Mouse (Mus musculus): Measurements from ENCODE around the gene Nktr. TPM values are rescaled to one million over a fixed set of nuclear protein-coding genes. Genes with fewer than 3 reads are reported as not detected.

The Nktr gene
- polyA plus RNA-seq, 1 experiment from 2014 or later: 46.3 TPM

DNA sequence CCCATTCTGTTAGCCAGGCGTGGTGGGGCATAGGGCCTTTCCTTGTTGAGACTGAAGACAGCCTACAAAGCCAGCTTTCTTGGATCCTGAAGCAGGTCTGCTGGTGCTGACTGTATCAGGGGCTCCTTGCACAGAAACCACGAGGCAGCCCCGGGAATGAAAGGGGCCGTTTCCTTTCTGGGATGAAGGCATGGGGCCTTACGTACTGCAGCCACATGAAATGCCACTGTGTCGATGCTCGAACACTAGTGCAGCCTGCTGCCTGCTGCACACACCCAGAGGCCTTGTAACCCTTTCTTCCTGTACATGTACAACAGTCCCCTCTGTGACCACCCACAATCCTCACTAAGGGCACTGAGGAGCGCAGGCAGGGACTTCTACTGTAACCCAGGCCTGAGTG is 37.8 kb upstream of the Nktr start:
- 73% methylated on average over 8 of the region's 8 CpGs for WGBS

GRCm38 (mm10) chr9:121682037-121682680 is 36.8 kb upstream of the Nktr start:
- Histone ChIP-seq H3K9me3 (ENCODE audit: control insufficient read depth, low read length) (no peaks in the 10 kb centered on the region), H3K36me3 (ENCODE audit: control insufficient read depth, insufficient read depth, low read length) (no peaks in the 10 kb centered on the region), H3K4me2 (ENCODE audit: low read depth, low read length) (no peak overlapping the region), H3K4me3 (ENCODE audit: low read length) (no peak overlapping the region), H3K4me1 (ENCODE audit: control insufficient read depth, insufficient read depth, low read length) (peaks cover 4% of the 10 kb centered on the region), H3K9ac (ENCODE audit: low read depth, low read length) (no peak overlapping the region), H3K27me3 (replicated peaks; ENCODE audit: control insufficient read depth, insufficient read depth, low read length) (no peaks in the 10 kb centered on the region), H3K27ac (ENCODE audit: low read length) (no peak overlapping the region)
- ATAC-seq: no peak
- WGBS: 79% methylated on average over 18 of the region's 18 CpGs

More for the DNA sequence above, 37.8 kb upstream of the Nktr start:
- Histone ChIP-seq H3K27me3 (replicated peaks; ENCODE audit: control insufficient read depth, insufficient read depth, low read length) (no peaks in the 10 kb centered on the region), H3K27ac (ENCODE audit: low read length) (no peak overlapping the region), H3K9me3 (ENCODE audit: control insufficient read depth, low read length) (no peaks in the 10 kb centered on the region), H3K4me3 (ENCODE audit: low read length) (no peak overlapping the region), H3K9ac (ENCODE audit: low read depth, low read length) (no peak overlapping the region), H3K36me3 (ENCODE audit: control insufficient read depth, insufficient read depth, low read length) (no peaks in the 10 kb centered on the region), H3K4me1 (ENCODE audit: control insufficient read depth, insufficient read depth, low read length) (peaks cover 8% of the 10 kb centered on the region), H3K4me2 (ENCODE audit: low read depth, low read length) (no peak overlapping the region)
- ATAC-seq: no peak

GRCm38 (mm10) chr9:121684702-121685101 is 34.3 kb upstream of the Nktr start:
- H3K9ac ChIP-seq (ENCODE audit: low read depth, low read length): no peak overlapping the region
- H3K36me3 ChIP-seq (ENCODE audit: control insufficient read depth, insufficient read depth, low read length): 0 out of 2 replicates have a peak, but pooled peaks cover 5% of the 10 kb centered on the region
- WGBS: 69% methylated on average over 7 of the region's 7 CpGs
- no peak overlapping the region for H3K4me3 ChIP-seq (ENCODE audit: low read length)
- ATAC-seq: no peak
- no peaks in the 10 kb centered on the region for H3K27me3 ChIP-seq (replicated peaks; ENCODE audit: control insufficient read depth, insufficient read depth, low read length)
- H3K27ac ChIP-seq (ENCODE audit: low read length): no peak overlapping the region
- no peaks in the 10 kb centered on the region for H3K9me3 ChIP-seq (ENCODE audit: control insufficient read depth, low read length)
- H3K4me1 ChIP-seq (ENCODE audit: control insufficient read depth, insufficient read depth, low read length): no peaks in the 10 kb centered on the region
- H3K4me2 ChIP-seq (ENCODE audit: low read depth, low read length): no peak overlapping the region

DNA sequence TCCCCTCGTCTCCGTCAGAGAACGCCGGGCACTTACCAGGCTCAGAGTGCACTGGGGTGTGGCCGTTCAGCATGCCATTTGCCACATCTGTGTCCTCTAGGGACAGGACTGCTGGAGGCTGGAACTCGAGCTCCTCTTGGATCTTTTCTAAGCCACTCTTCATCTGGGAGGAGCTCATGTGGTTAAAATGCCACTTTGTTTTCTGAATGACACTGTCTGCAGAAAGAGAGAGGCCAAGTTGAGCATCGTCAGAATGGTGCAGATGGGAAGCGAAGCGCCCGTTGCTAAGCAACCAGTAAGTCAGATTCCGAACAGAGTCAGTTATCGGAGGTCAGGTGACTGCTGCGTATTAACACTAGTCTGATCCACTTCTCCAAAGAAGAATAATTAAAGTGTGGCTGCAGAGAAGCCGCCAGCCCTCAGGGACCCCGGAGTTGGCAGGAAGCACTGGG is 28.7 kb upstream of the Nktr start:
- Histone ChIP-seq H3K27ac (ENCODE audit: low read length) (no peak overlapping the region), H3K9me3 (ENCODE audit: control insufficient read depth, low read length) (no peaks in the 10 kb centered on the region), H3K4me1 (ENCODE audit: control insufficient read depth, insufficient read depth, low read length) (no peaks in the 10 kb centered on the region), H3K4me3 (ENCODE audit: low read length) (no peak overlapping the region), H3K9ac (ENCODE audit: low read depth, low read length) (no peak overlapping the region), H3K27me3 (replicated peaks; ENCODE audit: control insufficient read depth, insufficient read depth, low read length) (no peaks in the 10 kb centered on the region), H3K36me3 (ENCODE audit: control insufficient read depth, insufficient read depth, low read length) (0 out of 2 replicates have a peak, but pooled peaks cover 5% of the 10 kb centered on the region), H3K4me2 (ENCODE audit: low read depth, low read length) (no peak overlapping the region)
- no peak for ATAC-seq
- 71% methylated on average over 15 of the region's 15 CpGs for WGBS

GRCm38 (mm10) chr9:121690734-121691133 is 28.2 kb upstream of the Nktr start:
- no peaks in the 10 kb centered on the region for H3K27me3 ChIP-seq (replicated peaks; ENCODE audit: control insufficient read depth, insufficient read depth, low read length)
- H3K4me3 ChIP-seq (ENCODE audit: low read length): no peak overlapping the region
- 82% methylated on average over 7 of the region's 7 CpGs for whole genome bisulfite sequencing
- H3K4me2 ChIP-seq (ENCODE audit: low read depth, low read length): no peak overlapping the region
- H3K27ac ChIP-seq (ENCODE audit: low read length): no peak overlapping the region
- H3K36me3 ChIP-seq (ENCODE audit: control insufficient read depth, insufficient read depth, low read length): 0 out of 2 replicates have a peak, but pooled peaks cover 5% of the 10 kb centered on the region
- no peak for ATAC-seq
- H3K9ac ChIP-seq (ENCODE audit: low read depth, low read length): no peak overlapping the region
- H3K9me3 ChIP-seq (ENCODE audit: control insufficient read depth, low read length): no peaks in the 10 kb centered on the region
- H3K4me1 ChIP-seq (ENCODE audit: control insufficient read depth, insufficient read depth, low read length): no peaks in the 10 kb centered on the region

- ATAC-seq: no peak
These were observed 24.2 kb upstream of the Nktr start for GRCm38 (mm10) chr9:121694736-121695135.

GRCm38 (mm10) chr9:121696626-121697025 is 22.3 kb upstream of the Nktr start:
- Histone ChIP-seq H3K9me3 (ENCODE audit: control insufficient read depth, low read length) (0 out of 2 replicates have a peak, but pooled peaks cover 2% of the 10 kb centered on the region), H3K9ac (ENCODE audit: low read depth, low read length) (no peak overlapping the region), H3K27me3 (replicated peaks; ENCODE audit: control insufficient read depth, insufficient read depth, low read length) (no peaks in the 10 kb centered on the region), H3K36me3 (ENCODE audit: control insufficient read depth, insufficient read depth, low read length) (no peaks in the 10 kb centered on the region), H3K4me3 (ENCODE audit: low read length) (no peak overlapping the region), H3K4me2 (ENCODE audit: low read depth, low read length) (no peak overlapping the region), H3K4me1 (ENCODE audit: control insufficient read depth, insufficient read depth, low read length) (no peaks in the 10 kb centered on the region), H3K27ac (ENCODE audit: low read length) (no peak overlapping the region)
- no peak for ATAC-seq
- WGBS: 92% methylated on average over 9 of the region's 9 CpGs

More at GRCm38 (mm10) chr9:121694736-121695135, 24.2 kb upstream of the Nktr start:
- 0 out of 2 replicates have a peak, but pooled peaks cover 2% of the 10 kb centered on the region for H3K9me3 ChIP-seq (ENCODE audit: control insufficient read depth, low read length)
- H3K4me1 ChIP-seq (ENCODE audit: control insufficient read depth, insufficient read depth, low read length): no peaks in the 10 kb centered on the region
- H3K27ac ChIP-seq (ENCODE audit: low read length): no peak overlapping the region
- WGBS: 78% methylated on average over 12 of the region's 12 CpGs
- H3K9ac ChIP-seq (ENCODE audit: low read depth, low read length): no peak overlapping the region
- no peak overlapping the region for H3K4me2 ChIP-seq (ENCODE audit: low read depth, low read length)
- H3K4me3 ChIP-seq (ENCODE audit: low read length): no peak overlapping the region
- no peaks in the 10 kb centered on the region for H3K27me3 ChIP-seq (replicated peaks; ENCODE audit: control insufficient read depth, insufficient read depth, low read length)
- no peaks in the 10 kb centered on the region for H3K36me3 ChIP-seq (ENCODE audit: control insufficient read depth, insufficient read depth, low read length)

DNA sequence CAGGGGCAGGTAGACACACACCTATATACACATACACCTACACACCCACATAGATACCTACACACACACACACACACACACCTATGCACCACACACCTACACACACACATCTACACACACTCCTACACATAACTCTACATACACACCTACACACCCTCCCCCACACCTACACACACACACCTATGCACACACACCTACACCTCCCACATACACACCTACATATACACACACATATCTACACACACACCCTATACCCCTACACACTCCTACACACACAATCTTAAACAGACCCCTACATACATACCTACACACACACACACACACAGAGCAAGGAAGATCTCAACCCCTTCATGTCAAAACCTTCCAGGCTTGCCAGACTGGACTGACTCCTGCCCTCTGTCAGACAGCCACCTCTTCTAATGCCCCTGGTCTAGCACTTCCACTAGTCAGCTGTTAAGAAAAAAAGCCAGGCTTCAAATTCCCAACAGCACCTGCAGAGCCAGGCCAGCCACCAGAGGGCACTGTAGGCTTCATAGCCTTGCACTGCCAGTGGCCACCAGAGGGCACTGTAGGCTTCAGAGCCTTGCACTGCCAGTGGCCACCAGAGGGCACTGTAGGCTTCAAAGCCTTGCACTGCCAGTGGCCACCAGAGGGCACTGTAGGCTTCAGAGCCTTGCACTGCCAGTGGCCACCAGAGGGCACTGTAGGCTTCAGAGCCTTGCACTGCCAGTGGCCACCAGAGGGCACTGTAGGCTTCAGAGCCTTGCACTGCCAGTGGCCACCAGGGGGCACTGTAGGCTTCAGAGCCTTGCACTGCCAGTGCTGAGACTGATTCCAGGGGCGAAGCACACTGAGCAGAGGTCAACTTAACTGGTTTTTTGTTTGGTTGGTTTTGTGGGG is 21.6 kb upstream of the Nktr start:
- Histone ChIP-seq H3K9ac (ENCODE audit: low read depth, low read length) (no peak overlapping the region), H3K36me3 (ENCODE audit: control insufficient read depth, insufficient read depth, low read length) (no peaks in the 10 kb centered on the region), H3K4me2 (ENCODE audit: low read depth, low read length) (no peak overlapping the region), H3K27ac (ENCODE audit: low read length) (no peak overlapping the region), H3K4me3 (ENCODE audit: low read length) (no peak overlapping the region), H3K4me1 (ENCODE audit: control insufficient read depth, insufficient read depth, low read length) (no peaks in the 10 kb centered on the region), H3K9me3 (ENCODE audit: control insufficient read depth, low read length) (0 out of 2 replicates have a peak, but pooled peaks cover 2% of the 10 kb centered on the region), H3K27me3 (replicated peaks; ENCODE audit: control insufficient read depth, insufficient read depth, low read length) (no peaks in the 10 kb centered on the region)
- no peak; the same call in 1 of the 2 replicates for ATAC-seq
- WGBS: 100% methylated on average over 1 of the region's 1 CpGs

DNA sequence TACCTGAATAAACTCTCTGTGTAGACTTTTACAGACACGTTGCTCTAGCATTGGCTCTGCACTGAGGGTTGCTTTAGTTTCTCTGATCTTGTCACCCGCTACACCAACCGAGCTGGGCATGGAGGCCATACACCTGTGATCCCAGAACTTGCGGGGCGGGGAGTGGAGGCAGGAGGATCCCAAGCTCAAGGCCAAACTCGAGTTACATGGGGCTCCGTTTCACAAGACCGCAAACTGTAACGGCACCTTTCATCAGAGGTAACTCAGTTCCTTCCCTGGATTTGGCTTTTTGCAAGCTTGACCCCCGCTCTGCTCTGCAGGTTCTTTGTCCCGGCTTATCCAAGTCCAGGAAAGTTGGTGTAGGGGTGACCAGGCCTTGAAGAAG is 14.7 kb upstream of the Nktr start:
- no peaks in the 10 kb centered on the region for H3K9me3 ChIP-seq (ENCODE audit: control insufficient read depth, low read length)
- no peaks in the 10 kb centered on the region for H3K27me3 ChIP-seq (replicated peaks; ENCODE audit: control insufficient read depth, insufficient read depth, low read length)
- H3K4me3 ChIP-seq (ENCODE audit: low read length): peak overlapping the region; percentile 89
- H3K4me1 ChIP-seq (ENCODE audit: control insufficient read depth, insufficient read depth, low read length): peaks cover 15% of the 10 kb centered on the region
- ATAC-seq: no peak
- peak overlapping the region; percentile 92 for H3K4me2 ChIP-seq (ENCODE audit: low read depth, low read length)
- peak overlapping the region; percentile 81 for H3K9ac ChIP-seq (ENCODE audit: low read depth, low read length)
- WGBS: 26% methylated on average over 11 of the region's 11 CpGs
- H3K36me3 ChIP-seq (ENCODE audit: control insufficient read depth, insufficient read depth, low read length): no peaks in the 10 kb centered on the region
- peak overlapping the region; percentile 96 for H3K27ac ChIP-seq (ENCODE audit: low read length)
